Mouse (Mus musculus): Measurements from ENCODE around the gene Krtap4-8. TPM values are rescaled to one million over a fixed set of nuclear protein-coding genes. Genes with fewer than 3 reads are reported as not detected.

The Krtap4-8 gene
- not detected in 2 replicates for total RNA-seq (2023)

DNA sequence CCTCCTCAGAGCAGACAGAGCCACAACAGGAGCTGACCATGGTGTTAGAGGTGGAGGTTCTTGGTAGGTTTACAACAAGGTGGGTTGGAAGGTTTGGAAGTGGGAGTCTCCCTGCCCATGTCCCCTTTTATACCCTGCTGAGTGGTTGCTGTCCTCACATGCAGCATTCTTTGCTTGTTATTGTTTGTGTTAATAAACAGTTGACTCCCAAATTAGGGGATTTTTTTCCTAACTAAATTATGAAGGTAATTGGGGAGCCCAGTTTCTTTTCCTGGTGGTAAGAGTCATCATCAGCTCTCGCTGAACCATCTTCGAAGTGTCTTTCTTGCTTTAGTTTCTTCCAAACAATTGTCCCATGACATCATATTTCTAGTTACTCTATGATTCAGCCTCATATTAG, at the start of gene Krtap4-8:
Gene Krtap4-8, minus strand, starts transcription at position 101 of the 400 bp plus-strand sequence.

DNA sequence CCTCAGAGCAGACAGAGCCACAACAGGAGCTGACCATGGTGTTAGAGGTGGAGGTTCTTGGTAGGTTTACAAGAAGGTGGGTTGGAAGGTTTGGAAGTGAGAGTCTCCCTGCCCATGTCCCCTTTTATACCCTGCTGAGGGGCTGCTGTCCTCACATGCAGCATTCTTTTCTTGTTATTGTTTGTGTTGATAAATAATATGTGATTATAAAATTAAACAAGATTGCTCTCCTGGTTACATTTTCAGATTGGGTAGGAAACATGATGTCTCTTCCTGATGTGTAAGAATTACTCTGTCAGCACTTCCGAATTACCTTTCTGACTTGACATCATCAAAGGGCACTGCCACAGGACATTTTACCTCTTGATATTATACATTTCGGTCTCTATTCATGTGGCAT, 35.1 kb upstream of the Krtap4-8 start, which contains the start of gene Gm11564:
Gene Gm11564, minus strand, starts transcription at position 101 of the 400 bp plus-strand sequence.

DNA sequence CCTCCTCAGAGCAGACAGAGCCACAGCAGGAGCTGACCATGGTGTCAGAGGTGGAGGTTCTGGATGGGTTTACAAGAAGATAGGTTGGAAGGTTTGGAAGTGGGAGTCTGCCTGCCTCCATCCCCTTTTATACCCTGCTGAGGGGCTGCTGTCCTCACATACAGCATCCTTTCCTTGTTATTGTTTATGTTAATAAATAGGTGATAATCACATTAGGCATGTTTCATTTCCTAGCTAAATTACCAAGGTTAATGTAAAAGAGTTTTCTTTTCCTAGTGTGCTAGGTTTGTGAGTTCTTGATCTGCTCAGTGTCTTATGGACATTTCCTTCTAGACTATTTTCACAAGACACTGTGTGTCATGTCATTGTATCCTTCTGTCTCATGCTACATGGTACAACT, 29.3 kb upstream of the Krtap4-8 start, which contains the start of gene Krtap4-13:
Gene Krtap4-13, minus strand, starts transcription at position 101 of the 400 bp plus-strand sequence.

DNA sequence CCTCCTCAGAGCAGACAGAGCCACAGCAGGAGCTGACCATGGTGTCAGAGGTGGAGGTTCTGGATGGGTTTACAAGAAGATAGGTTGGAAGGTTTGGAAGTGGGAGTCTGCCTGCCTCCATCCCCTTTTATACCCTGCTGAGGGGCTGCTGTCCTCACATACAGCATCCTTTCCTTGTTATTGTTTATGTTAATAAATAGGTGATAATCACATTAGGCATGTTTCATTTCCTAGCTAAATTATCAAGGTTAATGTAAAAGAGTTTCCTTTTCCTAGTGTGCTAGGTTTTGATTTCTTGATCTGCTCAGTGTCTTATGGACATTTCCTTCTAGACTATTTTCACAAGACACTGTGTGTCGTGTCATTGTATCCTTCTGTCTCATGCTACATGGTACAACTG, 23.8 kb upstream of the Krtap4-8 start, which contains the start of gene Gm11554:
Gene Gm11554, minus strand, starts transcription at position 101 of the 400 bp plus-strand sequence.

DNA sequence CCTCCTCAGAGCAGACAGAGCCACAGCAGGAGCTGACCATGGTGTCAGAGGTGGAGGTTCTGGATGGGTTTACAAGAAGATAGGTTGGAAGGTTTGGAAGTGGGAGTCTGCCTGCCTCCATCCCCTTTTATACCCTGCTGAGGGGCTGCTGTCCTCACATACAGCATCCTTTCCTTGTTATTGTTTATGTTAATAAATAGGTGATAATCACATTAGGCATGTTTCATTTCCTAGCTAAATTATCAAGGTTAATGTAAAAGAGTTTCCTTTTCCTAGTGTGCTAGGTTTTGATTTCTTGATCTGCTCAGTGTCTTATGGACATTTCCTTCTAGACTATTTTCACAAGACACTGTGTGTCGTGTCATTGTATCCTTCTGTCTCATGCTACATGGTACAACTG, 18.3 kb upstream of the Krtap4-8 start, which contains the start of gene Gm11569:
Gene Gm11569, minus strand, starts transcription at position 101 of the 400 bp plus-strand sequence.

DNA sequence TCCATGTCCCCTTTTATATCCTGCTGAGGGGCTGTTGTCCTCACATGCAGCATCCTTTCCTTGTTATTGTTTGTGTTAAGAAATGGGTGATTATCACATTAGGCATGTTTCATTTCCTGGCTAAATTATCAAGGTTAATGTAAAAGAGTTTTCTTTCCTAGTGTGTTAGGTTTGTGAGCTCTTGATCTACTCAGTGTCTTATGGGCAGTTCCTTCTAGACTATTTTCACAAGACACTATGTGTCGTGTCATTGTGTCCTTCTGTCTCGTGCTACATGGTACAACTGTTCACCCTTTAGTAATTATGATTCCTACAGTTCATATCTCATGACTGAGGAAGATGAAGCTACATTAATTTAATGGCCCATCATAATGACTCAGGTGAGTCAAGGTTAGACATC, 12.9 kb upstream of the Krtap4-8 start, which contains the start of gene Gm11596:
Gene Gm11596, minus strand, starts transcription at position 101 of the 400 bp plus-strand sequence.

DNA sequence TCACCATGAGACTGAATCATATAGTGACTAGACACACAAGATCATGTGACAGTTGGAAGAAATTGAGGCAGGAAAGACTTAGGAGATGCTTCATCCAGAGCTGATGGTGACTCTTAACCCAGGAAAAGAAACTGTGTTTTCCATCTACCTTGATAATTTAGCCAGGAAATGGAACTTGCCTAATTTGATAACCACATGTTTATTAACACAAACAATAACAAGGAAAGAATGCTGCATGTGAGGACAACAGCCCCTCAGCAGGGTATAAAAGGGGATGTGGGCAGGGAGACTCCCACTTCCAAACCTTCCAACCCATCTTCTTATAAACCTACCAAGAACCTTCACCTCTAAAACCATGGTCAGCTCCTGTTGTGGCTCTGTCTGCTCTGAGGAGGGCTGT, 4.4 kb upstream of the Krtap4-8 start, which contains the start of gene Krtap4-9:
Gene Krtap4-9, plus strand, starts transcription at position 301 of the 400 bp plus-strand sequence.

DNA sequence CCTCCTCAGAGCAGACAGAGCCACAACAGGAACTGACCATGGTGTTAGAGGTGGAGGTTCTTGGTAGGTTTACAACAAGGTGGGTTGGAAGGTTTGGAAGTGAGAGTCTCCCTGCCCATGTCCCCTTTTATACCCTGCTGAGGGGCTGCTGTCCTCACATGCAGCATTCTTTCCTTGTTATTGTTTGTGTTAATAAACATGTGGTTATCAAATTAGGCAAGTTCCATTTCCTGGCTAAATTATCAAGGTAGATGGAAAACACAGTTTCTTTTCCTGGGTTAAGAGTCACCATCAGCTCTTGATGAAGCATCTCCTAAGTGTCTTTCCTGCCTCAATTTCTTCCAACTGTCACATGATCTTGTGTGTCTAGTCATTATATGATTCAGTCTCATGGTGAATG, 7.7 kb downstream of the Krtap4-8 start, which contains the start of gene Gm11595:
Gene Gm11595, minus strand, starts transcription at position 101 of the 400 bp plus-strand sequence.

DNA sequence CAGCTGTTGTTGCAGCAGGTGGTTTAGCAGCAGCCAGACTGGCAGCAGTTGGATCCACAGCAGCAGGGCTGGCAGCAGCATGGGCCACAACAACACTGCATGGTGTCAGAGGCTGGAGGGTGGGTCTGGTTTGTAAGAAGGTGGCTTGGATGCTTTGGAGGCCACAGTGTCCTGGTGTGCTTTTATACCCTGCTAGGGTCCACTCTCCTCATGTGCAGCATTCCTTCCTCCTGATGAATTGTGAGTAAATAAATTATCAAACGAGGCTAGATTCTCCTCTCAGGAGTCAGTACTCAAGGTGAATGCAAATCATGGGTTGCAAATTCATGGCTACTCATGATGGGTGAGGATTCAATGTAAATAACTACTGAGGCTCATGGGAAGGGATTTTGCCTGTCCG, 46.3 kb downstream of the Krtap4-8 start, which contains the start of gene Gm14180:
Gene Gm14180, minus strand, starts transcription at position 101 of the 400 bp plus-strand sequence.

Other genes with a start within 250 kb of the Krtap4-8 start
- not detected in 2 replicates for gene Krt40, start 237.5 kb downstream of the Krtap4-8 start, total RNA-seq (2023)
- not detected in 2 replicates for gene Krtap3-3, start 229.8 kb downstream of the Krtap4-8 start, total RNA-seq (2023)
- not detected in 2 replicates for gene Krtap3-2, start 223.9 kb downstream of the Krtap4-8 start, total RNA-seq (2023)
- not detected in 2 replicates for gene Gm11939, start 221.2 kb downstream of the Krtap4-8 start, total RNA-seq (2023)
- not detected in 2 replicates for gene Krtap3-1, start 214.1 kb downstream of the Krtap4-8 start, total RNA-seq (2023)
- not detected in 2 replicates for gene Krtap1-5, start 199.7 kb downstream of the Krtap4-8 start, total RNA-seq (2023)
- gene Krtap1-4, start 197.1 kb downstream of the Krtap4-8 start, total RNA-seq (2023): not detected in 2 replicates
- gene Krtap1-3, start 189.4 kb downstream of the Krtap4-8 start, total RNA-seq (2023): not detected in 2 replicates
- not detected in 2 replicates for gene Krtap9-3, start 182.6 kb downstream of the Krtap4-8 start, total RNA-seq (2023)
- gene Gm11938, start 177.4 kb downstream of the Krtap4-8 start, total RNA-seq (2023): not detected in 2 replicates
- not detected in 2 replicates for gene Gm11937, start 170.5 kb downstream of the Krtap4-8 start, total RNA-seq (2023)
- gene Krtap2-4, start 165.9 kb downstream of the Krtap4-8 start, total RNA-seq (2023): not detected in 2 replicates
- not detected in 2 replicates for gene Gm11562, start 160.3 kb downstream of the Krtap4-8 start, total RNA-seq (2023)
- not detected in 2 replicates for gene Krtap4-1, start 152.5 kb downstream of the Krtap4-8 start, total RNA-seq (2023)
- gene Krtap4-2, start 145.6 kb downstream of the Krtap4-8 start, total RNA-seq (2023): not detected in 2 replicates
- not detected in 2 replicates for gene Krtap4-7, start 136.6 kb downstream of the Krtap4-8 start, total RNA-seq (2023)
- gene Gm11555, start 130.5 kb downstream of the Krtap4-8 start, total RNA-seq (2023): not detected in 2 replicates
- not detected in 2 replicates for gene Gm11563, start 121.7 kb downstream of the Krtap4-8 start, total RNA-seq (2023)
- gene Krtap4-6, start 114.7 kb downstream of the Krtap4-8 start, total RNA-seq (2023): not detected in 2 replicates
- not detected in 2 replicates for gene Gm14190, start 90.0 kb downstream of the Krtap4-8 start, total RNA-seq (2023)
- not detected in 2 replicates for gene Gm14180, start 46.4 kb downstream of the Krtap4-8 start, total RNA-seq (2023)
- gene Gm11595, start 7.8 kb downstream of the Krtap4-8 start, total RNA-seq (2023): not detected in 2 replicates
- gene Krtap4-9, start 4.5 kb upstream of the Krtap4-8 start, total RNA-seq (2023): not detected in 2 replicates
- gene Gm11596, start 12.8 kb upstream of the Krtap4-8 start, total RNA-seq (2023): not detected in 2 replicates
- not detected in 2 replicates for gene Gm11569, start 18.2 kb upstream of the Krtap4-8 start, total RNA-seq (2023)
- not detected in 2 replicates for gene Gm11554, start 23.7 kb upstream of the Krtap4-8 start, total RNA-seq (2023)
- not detected in 2 replicates for gene Krtap4-13, start 29.2 kb upstream of the Krtap4-8 start, total RNA-seq (2023)
- not detected in 2 replicates for gene Gm11564, start 35.0 kb upstream of the Krtap4-8 start, total RNA-seq (2023)
- gene 2300003K06Rik, start 57.4 kb upstream of the Krtap4-8 start, total RNA-seq (2023): not detected in 2 replicates
- not detected in 2 replicates for gene Krtap4-16, start 70.9 kb upstream of the Krtap4-8 start, total RNA-seq (2023)
- gene Gm11568, start 77.2 kb upstream of the Krtap4-8 start, total RNA-seq (2023): not detected in 2 replicates
- not detected in 2 replicates for gene Gm11559, start 83.8 kb upstream of the Krtap4-8 start, total RNA-seq (2023)
- not detected in 2 replicates for gene Krtap9-1, start 92.7 kb upstream of the Krtap4-8 start, total RNA-seq (2023)
- not detected in 2 replicates for gene Gm11567, start 98.5 kb upstream of the Krtap4-8 start, total RNA-seq (2023)
- not detected in 2 replicates for gene Krtap31-1, start 127.2 kb upstream of the Krtap4-8 start, total RNA-seq (2023)
- gene Gm11565, start 134.0 kb upstream of the Krtap4-8 start, total RNA-seq (2023): not detected in 2 replicates
- gene Krtap31-2, start 155.6 kb upstream of the Krtap4-8 start, total RNA-seq (2023): not detected in 2 replicates
- not detected in 2 replicates for gene Krtap9-5, start 167.8 kb upstream of the Krtap4-8 start, total RNA-seq (2023)
- not detected in 2 replicates for gene Krtap29-1, start 198.3 kb upstream of the Krtap4-8 start, total RNA-seq (2023)
- not detected in 2 replicates for gene Krtap16-1, start 205.9 kb upstream of the Krtap4-8 start, total RNA-seq (2023)
- gene Krtap17-1, start 213.3 kb upstream of the Krtap4-8 start, total RNA-seq (2023): not detected in 2 replicates
- not detected in 2 replicates for gene Krt33a, start 235.5 kb upstream of the Krtap4-8 start, total RNA-seq (2023)
- not detected in 2 replicates for gene Krt33b, start 249.2 kb upstream of the Krtap4-8 start, total RNA-seq (2023)

Data from neutrophil, adult 65 days (primary cell).